Mouse (Mus musculus) liver, postnatal 0 days (tissue): ENCODE results near the gene Chst11.

Experiments used
- CTCF ChIP-seq: sonication (generic); IDR thresholded peaks from 2 replicates; pipeline ENCODE4 v1.5.1; 2016; ENCODE audit warnings: antibody characterized with exemption, low read depth
- EP300 ChIP-seq: IDR thresholded peaks from 2 replicates; pipeline ENCODE4 v1.6.1; 2016; ENCODE audit warnings: antibody characterized with exemption, low read depth, mild to moderate bottlenecking

DNA sequence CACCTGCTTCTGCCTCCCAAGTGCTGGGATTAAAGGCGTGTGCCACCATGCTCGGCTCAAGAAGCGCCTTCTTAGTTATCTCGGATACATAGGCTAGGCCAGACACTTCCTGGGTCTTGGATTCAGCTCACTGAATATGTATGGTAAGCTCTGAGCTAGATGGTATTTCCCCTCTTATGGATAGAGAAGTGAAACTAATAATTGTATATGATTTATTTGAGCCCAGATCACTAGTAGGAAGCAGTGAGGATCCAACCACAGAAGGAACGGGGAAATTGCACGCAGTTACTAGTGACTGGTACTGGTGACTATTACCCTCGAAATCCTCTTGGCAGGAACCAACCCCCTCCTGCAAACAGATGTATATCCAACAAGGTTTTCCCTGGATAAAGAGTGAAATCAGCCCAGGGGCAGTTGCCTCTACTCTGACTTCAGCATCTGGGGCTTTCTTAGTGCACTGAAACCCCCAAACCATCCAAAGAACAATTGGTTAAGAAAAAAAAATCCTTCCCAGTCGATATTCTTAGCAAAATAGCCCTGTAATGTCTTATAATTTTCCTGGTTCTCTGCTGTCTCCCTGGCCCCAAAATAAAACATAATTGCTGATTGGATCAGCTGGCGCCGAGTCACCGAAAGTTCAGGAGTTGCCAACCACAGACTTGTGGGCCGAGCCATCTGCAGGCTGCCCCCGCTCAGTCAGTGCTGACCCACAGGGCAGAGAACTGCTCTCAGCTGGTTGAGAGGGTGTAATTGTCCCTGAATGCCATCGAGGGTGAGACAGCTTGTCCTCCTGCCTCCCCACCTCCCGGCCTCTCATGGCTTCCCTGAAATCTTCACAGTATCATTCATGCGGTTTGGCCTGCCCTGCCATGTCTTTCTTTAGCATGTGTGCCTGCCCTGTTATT lies 109.8 kb downstream of the Chst11 start:
- no peak for TF ChIP-seq CTCF
- TF ChIP-seq EP300: no peak
